Mouse (Mus musculus) gastrocnemius, postnatal 10 days (tissue): ENCODE measurements around the gene Cacna2d2. TPM values are rescaled to one million over a fixed set of nuclear protein-coding genes. Genes with fewer than 3 reads are reported as not detected.

ENCODE experiments used
- DNase-seq: peaks from one replicate; pipeline ENCODE4 v3.0.0; 2021; ENCODE audit warnings: mixed read lengths
- total RNA-seq, 2 experiments: library from RNA; stranded (reverse); gene quantifications; 2 replicates each; pipeline ENCODE4 v1.2.3; 2021

Cacna2d2 gene
- total RNA-seq, 2 experiments from 2014 or later, result 2.1 to 2.4 TPM

- peak; percentile 92 for DNase-seq
These were observed 142.3 kb downstream of the Cacna2d2 start, which contains the start of the genes Cyb561d2 and Nprl2 for GRCm38 (mm10) chr9:107541474-107542351. Gene Cyb561d2, minus strand, starts transcription at chr9:107542193. Gene Nprl2, plus strand, starts transcription at chr9:107542226.

- no peak for DNase-seq
These were observed 142.9 kb downstream of the Cacna2d2 start for GRCm38 (mm10) chr9:107542352-107542686.

- DNase-seq, result no peak
These were observed 143.3 kb downstream of the Cacna2d2 start for GRCm38 (mm10) chr9:107542721-107543120.

- no peak for DNase-seq
These were observed 143.9 kb downstream of the Cacna2d2 start for GRCm38 (mm10) chr9:107543299-107543698.

GRCm38 (mm10) chr9:107544196-107544700, 144.8 kb downstream of the Cacna2d2 start:
- no peak for DNase-seq

GRCm38 (mm10) chr9:107544729-107545128, 145.3 kb downstream of the Cacna2d2 start:
- no peak for DNase-seq

GRCm38 (mm10) chr9:107545199-107545598, 145.8 kb downstream of the Cacna2d2 start:
- DNase-seq, result no peak

- DNase-seq, result peak; percentile 83
These were observed 146.2 kb downstream of the Cacna2d2 start for GRCm38 (mm10) chr9:107545602-107546001.

- DNase-seq, result peak; percentile 85
These were observed 147.6 kb downstream of the Cacna2d2 start, which contains the start of gene Zmynd10 for GRCm38 (mm10) chr9:107547026-107547425. Gene Zmynd10, plus strand, starts transcription at chr9:107547298.

GRCm38 (mm10) chr9:107547957-107548356, 148.5 kb downstream of the Cacna2d2 start:
- DNase-seq, result no peak

- no peak for DNase-seq
These were observed 149.4 kb downstream of the Cacna2d2 start for GRCm38 (mm10) chr9:107548820-107549219.

GRCm38 (mm10) chr9:107549297-107550074, 150.1 kb downstream of the Cacna2d2 start:
- DNase-seq, result no peak

- no peak for DNase-seq
These were observed 151.2 kb downstream of the Cacna2d2 start for GRCm38 (mm10) chr9:107550491-107551116.

GRCm38 (mm10) chr9:107551117-107551889, 151.9 kb downstream of the Cacna2d2 start, which contains the start of gene Rassf1:
Gene Rassf1, plus strand, starts transcription at chr9:107551555.
- DNase-seq, result peak; percentile 69

GRCm38 (mm10) chr9:107551890-107552355, 152.5 kb downstream of the Cacna2d2 start:
- no peak for DNase-seq

GRCm38 (mm10) chr9:107552690-107553393, 153.4 kb downstream of the Cacna2d2 start:
- no peak for DNase-seq

GRCm38 (mm10) chr9:107553541-107554318, 154.3 kb downstream of the Cacna2d2 start:
- peak; percentile 38 for DNase-seq

- peak; percentile 93 for DNase-seq
These were observed 155.0 kb downstream of the Cacna2d2 start for GRCm38 (mm10) chr9:107554319-107554825.

GRCm38 (mm10) chr9:107555031-107555457, 155.6 kb downstream of the Cacna2d2 start:
- DNase-seq, result peak; percentile 48
